Mouse (Mus musculus) cerebellum, postnatal 4 days (tissue): ENCODE data around the gene Tm9sf3.

Experiments
- DNase-seq, 2 experiments: peaks; one replicate each; pipeline ENCODE4 v3.0.0; 2022; ENCODE audit warnings: low spot score in 2 of 2, mixed read lengths in 1 of 2

Tm9sf3 gene

GRCm38 (mm10) chr19:41176881-41177280 is 86.9 kb downstream of the Tm9sf3 start:
- DNase-seq: no peak

DNA sequence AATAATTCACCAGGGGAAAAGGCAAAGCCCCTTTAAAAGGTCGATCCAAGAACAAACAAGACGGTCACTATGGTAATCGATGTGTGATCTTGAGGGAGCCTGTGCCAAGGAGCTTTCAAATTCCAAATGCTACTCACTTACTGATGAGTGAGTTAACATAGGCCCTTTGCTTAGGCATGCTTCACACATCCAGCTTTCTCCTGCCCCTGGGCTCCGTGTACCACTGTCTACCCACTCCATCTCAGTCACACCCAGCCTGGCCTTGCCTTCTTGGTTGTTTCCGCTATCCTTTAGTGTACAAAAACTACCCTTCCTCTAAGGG is 97.9 kb downstream of the Tm9sf3 start:
- DNase-seq: no peak

DNA sequence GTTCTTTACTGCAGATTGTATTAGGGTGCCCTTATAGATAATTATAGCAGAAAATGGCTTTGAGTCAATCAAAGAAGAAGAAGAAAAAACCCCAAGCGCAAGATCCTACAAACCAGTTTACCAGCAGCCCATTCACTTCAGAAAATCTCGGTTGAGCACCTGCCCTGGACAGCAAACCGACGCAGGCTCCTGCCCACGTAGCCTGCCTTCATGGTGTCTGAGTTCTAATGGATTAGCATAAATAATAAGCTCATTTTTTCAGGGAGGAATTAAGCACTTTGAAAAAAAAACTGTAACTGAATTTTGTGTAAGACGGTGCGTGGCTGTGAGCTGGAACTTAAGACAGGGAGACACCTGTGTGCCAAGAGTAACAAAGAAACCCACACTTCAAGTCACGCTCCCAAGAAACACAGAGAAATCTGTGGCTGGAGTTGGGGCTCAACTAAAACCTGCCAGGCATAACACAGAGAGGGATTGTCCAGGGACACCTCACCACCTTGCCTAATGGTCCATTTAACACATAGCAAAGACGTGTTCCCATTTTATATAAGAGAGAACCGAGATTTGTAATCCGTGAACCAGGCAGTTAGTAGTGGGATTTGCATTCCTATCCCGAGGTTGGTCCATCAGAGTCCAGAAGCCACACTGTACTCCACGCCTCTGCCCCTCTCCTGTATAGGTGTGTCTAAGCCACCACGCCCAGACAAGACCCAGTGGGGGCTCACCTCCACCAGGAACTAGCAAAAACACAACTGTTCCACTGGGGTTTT is 98.5 kb downstream of the Tm9sf3 start:
- DNase-seq: no peak

DNA sequence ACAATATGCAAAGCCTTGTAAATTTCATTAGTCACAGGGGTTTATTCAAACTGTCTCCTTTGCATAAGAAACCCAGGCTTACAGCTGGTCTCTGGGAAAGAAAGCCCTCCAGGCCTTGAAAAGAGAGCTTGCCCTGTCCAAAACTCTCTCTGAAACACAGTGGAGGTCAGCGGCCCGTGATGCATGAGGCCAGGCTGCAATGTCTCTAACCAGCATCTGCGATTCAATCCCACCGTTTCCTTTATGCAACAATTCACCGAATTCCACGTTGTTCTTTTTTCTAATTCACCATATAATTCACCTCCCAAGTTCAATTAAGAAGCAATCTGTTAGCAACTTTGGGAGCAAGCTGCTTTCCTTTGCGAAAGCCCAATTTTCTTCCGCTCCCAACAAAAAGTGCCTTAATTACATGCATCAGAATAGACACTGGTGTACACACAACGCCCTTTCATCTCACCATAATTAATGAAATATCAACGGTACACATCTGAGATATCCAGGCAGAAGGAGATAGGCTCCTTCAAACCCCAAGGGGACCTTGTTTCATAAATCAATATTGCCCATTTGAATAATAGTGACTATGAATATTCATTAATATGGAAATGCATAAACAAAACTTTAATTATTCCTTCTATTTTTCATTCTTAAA is 99.2 kb downstream of the Tm9sf3 start:
- DNase-seq: no peak
